Mouse (Mus musculus): ENCODE measurements around the gene Hint2. TPM values are rescaled to one million over a fixed set of nuclear protein-coding genes. Genes with fewer than 3 reads are reported as not detected.

Hint2 gene
- polyA plus RNA-seq, 1 experiment from 2014 or later, result 120 TPM

DNA sequence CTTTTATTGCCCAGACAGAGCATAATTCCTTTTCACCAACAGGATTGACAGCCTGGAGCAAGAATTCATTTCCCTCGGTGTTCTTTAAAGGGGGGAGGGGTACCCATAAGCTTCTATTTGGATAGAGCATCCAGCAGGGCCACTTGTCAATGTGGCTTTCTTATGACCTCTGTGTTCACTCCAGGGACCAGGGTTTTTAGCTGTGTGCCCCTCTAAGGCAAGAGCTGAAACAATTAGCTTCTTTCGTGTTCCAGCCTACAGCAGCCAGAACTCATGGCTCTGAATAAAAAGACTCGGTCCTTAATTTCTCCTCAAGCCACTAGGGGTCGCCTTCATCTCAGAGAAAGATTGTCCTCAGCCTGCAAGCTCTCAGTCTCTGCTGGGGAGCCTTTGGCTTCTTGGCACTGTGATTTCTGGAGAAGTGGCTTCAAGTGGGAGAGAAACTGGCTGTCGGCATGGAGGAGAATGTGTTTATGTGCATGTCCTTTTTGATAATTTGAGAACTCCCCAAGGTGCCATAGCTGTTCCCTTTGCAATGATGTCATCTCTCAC, 26.2 kb downstream of the Hint2 start:
- ATAC-seq (ENCODE audit: low read depth), result peak; percentile 61
- WGBS, result 6% methylated on average over 5 of the region's 5 CpGs
- H3K27ac ChIP-seq (ENCODE audit: low read length), result no peak overlapping the region

DNA sequence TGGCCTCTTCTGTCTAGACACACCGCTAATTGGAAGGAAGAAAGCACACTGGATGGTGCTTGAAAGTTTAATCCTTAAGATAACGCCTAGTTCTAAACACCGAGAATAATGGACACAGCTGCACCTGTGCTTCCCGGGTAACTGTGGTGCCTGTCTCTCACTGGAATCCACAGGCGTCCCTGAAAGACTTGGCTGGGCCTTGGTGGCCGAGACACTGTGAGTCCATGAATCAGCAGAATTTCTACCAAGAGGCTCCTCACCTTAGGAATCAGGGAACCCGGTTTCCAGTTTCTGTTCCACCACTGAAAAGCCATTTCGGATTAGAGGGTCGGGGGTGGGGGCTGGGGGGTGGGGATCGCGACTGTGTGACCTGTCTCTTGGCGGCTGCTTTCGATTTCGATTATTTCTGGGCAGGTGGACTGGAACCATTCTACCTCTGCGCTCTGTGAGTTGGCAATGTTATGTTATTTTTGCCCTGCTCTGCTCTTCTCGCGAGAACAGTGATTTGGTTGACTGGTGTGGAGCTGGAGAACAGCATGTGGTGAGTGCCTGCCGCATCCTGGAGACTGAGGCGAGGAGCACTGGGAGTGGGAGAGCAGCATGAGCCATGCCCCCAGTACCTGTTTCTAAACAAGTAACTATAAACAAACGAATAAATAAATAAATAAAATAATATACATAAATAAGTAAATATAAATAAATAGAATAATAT, 27.0 kb downstream of the Hint2 start:
- Histone ChIP-seq H3K9ac (ENCODE audit: low read length) (no peak overlapping the region), H3K36me3 (ENCODE audit: control insufficient read depth, insufficient read depth, low read length) (no peaks in the 10 kb centered on the region), H3K27ac (ENCODE audit: low read length) (no peak overlapping the region), H3K9me3 (ENCODE audit: control insufficient read depth, low read length) (peaks cover 10% of the 10 kb centered on the region), H3K27me3 (ENCODE audit: control insufficient read depth, insufficient read depth, low read depth, low read length) (no peaks in the 10 kb centered on the region; the same call in 1 of the 2 replicates), H3K4me1 (replicated peaks; ENCODE audit: control insufficient read depth, insufficient read depth, low read length) (peaks cover 11% of the 10 kb centered on the region), H3K4me3 (ENCODE audit: low read length) (no peak overlapping the region), H3K4me2 (ENCODE audit: low read depth, low read length) (no peak overlapping the region)
- no peak for ATAC-seq (ENCODE audit: low read depth)
- WGBS, result 40% methylated on average over 20 of the region's 20 CpGs

More for the DNA sequence above, 26.2 kb downstream of the Hint2 start:
- Histone ChIP-seq H3K9me3 (ENCODE audit: control insufficient read depth, low read length) (peaks cover 6% of the 10 kb centered on the region), H3K4me3 (ENCODE audit: low read length) (no peak overlapping the region), H3K27me3 (ENCODE audit: control insufficient read depth, insufficient read depth, low read depth, low read length) (no peaks in the 10 kb centered on the region; the same call in 1 of the 2 replicates), H3K9ac (ENCODE audit: low read length) (no peak overlapping the region), H3K4me1 (replicated peaks; ENCODE audit: control insufficient read depth, insufficient read depth, low read length) (peaks cover 11% of the 10 kb centered on the region), H3K4me2 (ENCODE audit: low read depth, low read length) (peak overlapping the region; percentile 6; the same call in 1 of the 2 replicates), H3K36me3 (ENCODE audit: control insufficient read depth, insufficient read depth, low read length) (no peaks in the 10 kb centered on the region)

DNA sequence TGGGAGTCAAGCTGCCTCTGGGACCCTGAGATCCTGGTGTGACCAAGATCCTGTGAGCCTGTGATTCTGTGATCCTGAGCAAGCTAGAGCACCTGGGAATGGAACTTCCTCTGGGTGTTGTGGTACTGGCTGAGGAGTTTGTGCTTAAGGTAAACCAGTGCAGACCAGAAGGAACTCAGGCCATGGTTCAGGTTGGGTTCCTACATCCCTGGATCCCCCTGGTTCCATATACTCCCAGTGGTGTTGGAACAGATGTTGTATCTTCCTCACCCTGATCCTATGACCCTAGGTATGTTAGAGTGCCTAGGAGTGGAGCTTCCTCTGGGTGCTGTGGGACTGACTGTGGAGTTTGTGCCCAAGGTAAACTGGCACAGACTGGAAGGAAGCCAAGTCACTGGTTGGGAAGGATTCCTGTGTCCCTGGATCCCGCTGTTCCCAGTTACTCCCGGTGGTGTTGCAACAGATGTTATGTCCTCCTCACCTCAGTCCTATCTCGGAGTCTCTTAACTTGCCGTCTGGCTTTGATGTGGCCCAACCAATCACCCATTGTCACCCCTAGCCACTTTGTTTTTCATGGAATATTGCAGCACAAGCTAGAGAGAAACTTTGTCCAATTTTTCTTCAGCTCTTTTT, 36.0 kb downstream of the Hint2 start:
- Histone ChIP-seq H3K4me3 (ENCODE audit: low read length) (no peak overlapping the region), H3K36me3 (ENCODE audit: control insufficient read depth, insufficient read depth, low read length) (no peaks in the 10 kb centered on the region), H3K27me3 (ENCODE audit: control insufficient read depth, insufficient read depth, low read depth, low read length) (no peaks in the 10 kb centered on the region), H3K9ac (ENCODE audit: low read length) (no peak overlapping the region), H3K27ac (ENCODE audit: low read length) (no peak overlapping the region), H3K4me1 (replicated peaks; ENCODE audit: control insufficient read depth, insufficient read depth, low read length) (no peaks in the 10 kb centered on the region), H3K9me3 (ENCODE audit: control insufficient read depth, low read length) (peaks cover 6% of the 10 kb centered on the region), H3K4me2 (ENCODE audit: low read depth, low read length) (no peak overlapping the region)
- 63% methylated on average over 4 of the region's 4 CpGs for WGBS
- ATAC-seq (ENCODE audit: low read depth), result no peak

DNA sequence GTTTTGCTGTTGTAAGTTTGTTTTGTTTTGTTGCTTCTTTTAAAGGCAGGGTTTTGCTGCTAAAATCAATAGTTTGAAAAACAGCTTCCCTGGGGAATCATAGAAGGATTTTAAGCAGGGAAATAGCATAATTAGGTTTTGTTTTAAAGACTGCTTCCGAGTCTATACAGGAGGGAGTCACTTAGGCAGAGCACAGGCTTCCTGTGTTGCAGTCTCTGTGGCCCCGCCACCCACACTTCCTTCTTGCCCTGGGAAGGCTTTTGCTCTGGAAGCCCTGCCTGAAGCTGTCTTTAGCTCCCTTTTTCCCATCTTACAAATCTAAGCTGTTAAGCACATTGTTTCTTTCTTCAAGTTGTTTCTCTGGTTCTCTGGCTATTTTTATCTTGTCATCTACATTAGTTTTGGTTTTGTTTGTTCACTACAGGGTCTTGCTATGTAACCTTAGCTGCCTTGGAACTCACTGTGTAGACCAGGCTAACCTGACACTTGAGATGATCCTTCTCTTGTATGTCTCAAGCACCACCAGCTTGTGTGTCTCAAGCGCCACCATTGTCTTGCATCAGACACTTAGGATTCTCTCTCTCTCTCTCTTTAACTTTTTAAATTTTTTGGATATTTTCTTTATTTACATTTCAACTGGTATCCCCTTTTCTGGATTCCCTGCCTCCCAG, 43.1 kb downstream of the Hint2 start:
- no peak overlapping the region for H3K4me2 ChIP-seq (ENCODE audit: low read depth, low read length)
- no peak overlapping the region for H3K9ac ChIP-seq (ENCODE audit: low read length)
- H3K9me3 ChIP-seq (ENCODE audit: control insufficient read depth, low read length), result no peaks in the 10 kb centered on the region
- no peak overlapping the region for H3K27ac ChIP-seq (ENCODE audit: low read length)
- H3K27me3 ChIP-seq (ENCODE audit: control insufficient read depth, insufficient read depth, low read depth, low read length), result no peaks in the 10 kb centered on the region
- H3K4me3 ChIP-seq (ENCODE audit: low read length), result no peak overlapping the region
- 38% methylated on average over 3 of the region's 3 CpGs for WGBS
- no peaks in the 10 kb centered on the region for H3K4me1 ChIP-seq (replicated peaks; ENCODE audit: control insufficient read depth, insufficient read depth, low read length)
- no peaks in the 10 kb centered on the region for H3K36me3 ChIP-seq (ENCODE audit: control insufficient read depth, insufficient read depth, low read length)
- peak; percentile 59; the same call in 1 of the 2 replicates for ATAC-seq (ENCODE audit: low read depth)

DNA sequence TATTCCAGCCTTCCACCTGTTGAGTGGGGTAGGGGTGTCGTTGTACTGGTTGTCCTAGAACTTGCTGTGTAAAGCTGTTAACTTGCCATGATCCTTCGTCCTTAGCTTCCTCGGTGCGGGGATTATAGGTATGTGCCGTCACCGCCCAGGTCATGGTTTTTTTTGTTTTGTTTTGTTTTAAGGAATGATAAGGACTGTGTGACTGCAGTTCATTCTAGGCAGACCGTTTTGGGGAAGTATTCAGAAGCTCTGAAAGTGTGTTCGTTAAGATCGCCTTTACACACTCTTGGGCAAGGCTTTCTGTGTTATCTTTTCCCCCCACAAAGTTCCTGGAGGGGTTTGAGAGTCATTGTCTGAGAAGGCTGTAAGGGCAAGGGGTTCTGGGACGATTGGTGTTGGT, 43.7 kb downstream of the Hint2 start:
- Histone ChIP-seq H3K4me1 (replicated peaks; ENCODE audit: control insufficient read depth, insufficient read depth, low read length) (no peaks in the 10 kb centered on the region), H3K36me3 (ENCODE audit: control insufficient read depth, insufficient read depth, low read length) (no peaks in the 10 kb centered on the region), H3K4me2 (ENCODE audit: low read depth, low read length) (no peak overlapping the region), H3K27me3 (ENCODE audit: control insufficient read depth, insufficient read depth, low read depth, low read length) (no peaks in the 10 kb centered on the region), H3K9ac (ENCODE audit: low read length) (no peak overlapping the region), H3K4me3 (ENCODE audit: low read length) (no peak overlapping the region), H3K27ac (ENCODE audit: low read length) (no peak overlapping the region), H3K9me3 (ENCODE audit: control insufficient read depth, low read length) (no peaks in the 10 kb centered on the region)
- 50% methylated on average over 10 of the region's 10 CpGs for WGBS
- ATAC-seq (ENCODE audit: low read depth), result no peak

DNA sequence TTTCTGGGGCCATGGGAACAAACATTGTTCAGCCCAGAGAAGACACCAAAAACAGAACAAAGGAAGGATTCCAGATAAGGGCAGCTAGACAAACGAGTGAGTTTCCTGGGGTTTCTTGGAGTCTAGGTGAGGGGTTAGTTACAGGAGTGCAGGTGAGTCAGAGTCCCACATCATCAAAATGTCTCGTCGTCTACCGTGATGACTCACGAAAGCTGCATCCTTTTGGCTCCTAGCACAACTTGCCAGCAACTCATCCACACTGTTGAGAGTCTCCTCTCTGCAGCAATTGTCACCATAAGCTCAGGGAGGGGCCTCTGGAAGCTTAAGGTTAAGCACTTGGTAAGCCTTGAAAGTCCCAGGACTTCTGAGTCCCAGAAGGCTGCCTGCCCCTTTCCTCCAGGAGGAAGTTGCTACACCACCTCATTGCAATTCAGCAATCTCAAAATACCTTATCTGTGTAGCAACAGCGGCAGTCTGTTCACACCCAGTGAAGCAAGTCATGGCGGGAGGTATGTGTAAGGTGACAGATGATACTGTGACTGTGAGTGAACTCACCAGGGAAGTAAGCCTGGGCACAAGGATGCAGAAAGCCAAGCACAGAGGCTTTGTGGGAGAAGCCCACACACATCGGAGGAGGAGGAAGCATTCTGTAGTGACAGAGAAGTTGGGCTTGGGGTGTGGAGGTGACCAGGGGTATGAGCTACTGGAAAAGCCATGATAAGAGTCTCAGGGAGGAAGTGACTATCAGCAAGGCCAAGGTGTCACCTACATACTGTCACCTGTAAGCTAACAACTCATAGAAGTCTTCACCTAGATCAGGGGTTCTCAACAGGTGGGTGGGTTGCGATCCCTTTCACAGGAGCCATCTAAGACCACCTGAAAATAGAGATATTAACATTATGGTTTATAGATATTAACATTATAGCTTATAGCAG, 51.2 kb downstream of the Hint2 start:
- Histone ChIP-seq H3K9me3 (ENCODE audit: control insufficient read depth, low read length) (no peaks in the 10 kb centered on the region), H3K9ac (ENCODE audit: low read length) (peak overlapping the region; percentile 18; the same call in 1 of the 2 replicates), H3K4me3 (ENCODE audit: low read length) (no peak overlapping the region), H3K27ac (ENCODE audit: low read length) (no peak overlapping the region), H3K4me2 (ENCODE audit: low read depth, low read length) (no peak overlapping the region), H3K4me1 (replicated peaks; ENCODE audit: control insufficient read depth, insufficient read depth, low read length) (no peaks in the 10 kb centered on the region), H3K36me3 (ENCODE audit: control insufficient read depth, insufficient read depth, low read length) (no peaks in the 10 kb centered on the region), H3K27me3 (ENCODE audit: control insufficient read depth, insufficient read depth, low read depth, low read length) (no peaks in the 10 kb centered on the region; the same call in 1 of the 2 replicates)
- ATAC-seq (ENCODE audit: low read depth), result no peak
- 51% methylated on average over 9 of the region's 9 CpGs for WGBS

Small RNA genes within 50 kb of the gene (microRNA-seq; reads per million reads assigned to microRNA genes)
- gene Gm25262, result 0.59 reads per million

Other genes starting within 250 kb of the Hint2 start
- gene Fam166b, start 227.3 kb downstream of the Hint2 start, polyA plus RNA-seq (2015; fragmentation: Nextera tagmentation; extraction: Ambion mirVana), result 0.87 and 1.4 TPM in 2 replicates
- gene Tesk1, start 214.5 kb downstream of the Hint2 start, polyA plus RNA-seq (2015; fragmentation: Nextera tagmentation; extraction: Ambion mirVana), result 2.2 and 3.4 TPM in 2 replicates
- gene Cd72, start 201.8 kb downstream of the Hint2 start, polyA plus RNA-seq (2015; fragmentation: Nextera tagmentation; extraction: Ambion mirVana), result 2.0 and 3.0 TPM in 2 replicates
- gene Sit1, start 172.7 kb downstream of the Hint2 start, polyA plus RNA-seq (2015; fragmentation: Nextera tagmentation; extraction: Ambion mirVana), result 0.25 and 0.74 TPM in 2 replicates
- 73.7 and 73.8 TPM in 2 replicates for gene Ccdc107, start 163.6 kb downstream of the Hint2 start, polyA plus RNA-seq (2015; fragmentation: Nextera tagmentation; extraction: Ambion mirVana)
- 47.7 and 56.1 TPM in 2 replicates for gene Arhgef39, start 156.8 kb downstream of the Hint2 start, polyA plus RNA-seq (2015; fragmentation: Nextera tagmentation; extraction: Ambion mirVana)
- gene Car9, start 149.5 kb downstream of the Hint2 start, polyA plus RNA-seq (2015; fragmentation: Nextera tagmentation; extraction: Ambion mirVana), result 5.5 and 6.4 TPM in 2 replicates
- gene Tpm2, start 132.7 kb downstream of the Hint2 start, polyA plus RNA-seq (2015; fragmentation: Nextera tagmentation; extraction: Ambion mirVana), result 203 and 218 TPM in 2 replicates
- gene Creb3, start 94.1 kb downstream of the Hint2 start, polyA plus RNA-seq (2015; fragmentation: Nextera tagmentation; extraction: Ambion mirVana), result 69.5 and 70.9 TPM in 2 replicates
- gene Tln1, start 93.8 kb downstream of the Hint2 start, polyA plus RNA-seq (2015; fragmentation: Nextera tagmentation; extraction: Ambion mirVana), result 68.7 and 84.9 TPM in 2 replicates
- 23.1 and 25.0 TPM in 2 replicates for gene Rgp1, start 77.8 kb downstream of the Hint2 start, polyA plus RNA-seq (2015; fragmentation: Nextera tagmentation; extraction: Ambion mirVana)
- 21.0 and 21.3 TPM in 2 replicates for gene Gba2, start 77.6 kb downstream of the Hint2 start, polyA plus RNA-seq (2015; fragmentation: Nextera tagmentation; extraction: Ambion mirVana)
- 0.38 and 1.1 TPM in 2 replicates for gene Msmp, start 72.0 kb downstream of the Hint2 start, polyA plus RNA-seq (2015; fragmentation: Nextera tagmentation; extraction: Ambion mirVana)
- 11.1 and 11.6 TPM in 2 replicates for gene Npr2, start 24.5 kb downstream of the Hint2 start, polyA plus RNA-seq (2015; fragmentation: Nextera tagmentation; extraction: Ambion mirVana)
- gene Spag8, start 2.9 kb downstream of the Hint2 start, polyA plus RNA-seq (2015; fragmentation: Nextera tagmentation; extraction: Ambion mirVana), result 9.0 and 9.6 TPM in 2 replicates
- gene Tmem8b, start 12.5 kb upstream of the Hint2 start, polyA plus RNA-seq (2015; fragmentation: Nextera tagmentation; extraction: Ambion mirVana), result 4.8 and 5.4 TPM in 2 replicates
- gene Fam221b, start 12.7 kb upstream of the Hint2 start, polyA plus RNA-seq (2015; fragmentation: Nextera tagmentation; extraction: Ambion mirVana), result 2.2 and 2.8 TPM in 2 replicates
- not detected in 2 replicates for gene Olfr70, start 44.3 kb upstream of the Hint2 start, polyA plus RNA-seq (2015; fragmentation: Nextera tagmentation; extraction: Ambion mirVana)
- 0.08 and 0.16 TPM in 2 replicates for gene Olfr71, start 53.8 kb upstream of the Hint2 start, polyA plus RNA-seq (2015; fragmentation: Nextera tagmentation; extraction: Ambion mirVana)
- 2.0 and 2.9 TPM in 2 replicates for gene Hrct1, start 70.7 kb upstream of the Hint2 start, polyA plus RNA-seq (2015; fragmentation: Nextera tagmentation; extraction: Ambion mirVana)
- gene Spaar, start 73.6 kb upstream of the Hint2 start, polyA plus RNA-seq (2015; fragmentation: Nextera tagmentation; extraction: Ambion mirVana), result 1.2 and 2.1 TPM in 2 replicates
- not detected in 2 replicates for gene Olfr159, start 114.5 kb upstream of the Hint2 start, polyA plus RNA-seq (2015; fragmentation: Nextera tagmentation; extraction: Ambion mirVana)
- gene Olfr156, start 167.4 kb upstream of the Hint2 start, polyA plus RNA-seq (2015; fragmentation: Nextera tagmentation; extraction: Ambion mirVana), result not detected in 2 replicates
- gene Olfr157, start 183.7 kb upstream of the Hint2 start, polyA plus RNA-seq (2015; fragmentation: Nextera tagmentation; extraction: Ambion mirVana), result not detected in 2 replicates
- not detected in 2 replicates for gene Olfr155, start 195.1 kb upstream of the Hint2 start, polyA plus RNA-seq (2015; fragmentation: Nextera tagmentation; extraction: Ambion mirVana)
- gene Reck, start 219.1 kb upstream of the Hint2 start, polyA plus RNA-seq (2015; fragmentation: Nextera tagmentation; extraction: Ambion mirVana), result 24.1 and 25.2 TPM in 2 replicates

Measured in lung, embryonic 16.5 days (tissue).